Mouse (Mus musculus): ENCODE data around the gene Tnfrsf25. TPM values are rescaled to one million over a fixed set of nuclear protein-coding genes. Genes with fewer than 3 reads are reported as not detected.

Gene Tnfrsf25
- polyA plus RNA-seq, 1 experiment from 2014 or later = 0.12 TPM

DNA sequence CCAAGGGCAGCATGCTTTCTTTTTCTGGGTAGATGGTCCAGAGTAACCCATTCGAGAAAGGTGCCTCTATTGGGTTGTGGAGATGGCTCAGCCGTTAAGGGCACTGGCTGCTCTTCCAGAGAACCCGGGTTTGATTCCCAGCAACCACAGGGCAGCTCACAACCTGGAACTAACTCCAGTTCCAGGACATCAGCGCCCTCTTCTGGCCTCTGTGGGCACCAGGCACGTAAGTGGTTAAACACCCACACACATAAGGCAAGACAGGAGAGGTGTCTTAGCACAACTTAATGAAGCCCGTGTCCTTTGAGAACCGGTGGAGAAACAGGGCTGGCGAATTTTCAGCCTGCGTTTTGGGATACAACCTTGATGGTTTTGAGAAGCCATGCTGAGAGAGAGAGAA lies 41.2 kb upstream of the Tnfrsf25 start:
- H3K27me3 ChIP-seq (ENCODE audit: control insufficient read depth, insufficient read depth, low read depth, low read length) = no peaks in the 10 kb centered on the region
- ATAC-seq (ENCODE audit: low read depth) = no peak
- peaks cover 2% of the 10 kb centered on the region; the same call in 1 of the 2 replicates for H3K4me1 ChIP-seq (ENCODE audit: control insufficient read depth, low read depth, low read length)
- H3K9me3 ChIP-seq (replicated peaks; ENCODE audit: control insufficient read depth, low read length) = no peaks in the 10 kb centered on the region
- no peak overlapping the region for H3K4me3 ChIP-seq (ENCODE audit: low read depth, low read length)
- 77% methylated on average over 9 of the region's 9 CpGs for WGBS (ENCODE audit: insufficient replicate concordance)
- no peaks in the 10 kb centered on the region for H3K36me3 ChIP-seq (ENCODE audit: control insufficient read depth, insufficient read depth)
- H3K4me2 ChIP-seq (ENCODE audit: low read depth, low read length) = no peak overlapping the region
- no peak overlapping the region for H3K27ac ChIP-seq (ENCODE audit: low read length)
- no peak overlapping the region for H3K9ac ChIP-seq (ENCODE audit: low read depth, low read length)

DNA sequence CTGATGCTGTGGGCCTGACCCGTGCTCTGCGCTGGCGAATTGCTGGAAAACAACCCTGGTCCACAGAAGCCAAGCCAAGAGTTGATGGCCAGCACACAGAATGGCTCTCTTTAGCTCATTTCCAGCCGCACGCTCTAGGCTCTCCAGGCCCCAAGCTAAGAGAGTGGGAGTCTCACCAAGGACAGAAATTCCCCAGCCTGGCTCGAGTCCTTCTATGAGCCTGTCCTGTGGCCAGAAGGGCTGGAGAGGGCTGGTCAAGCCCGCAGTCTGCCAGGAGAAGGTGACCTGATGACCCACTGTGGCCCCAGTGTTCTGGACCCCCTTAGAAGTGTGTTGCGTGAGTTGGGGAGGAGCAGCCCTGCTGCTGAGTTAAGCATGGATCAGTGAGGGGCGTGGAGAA lies 38.5 kb upstream of the Tnfrsf25 start:
- Histone ChIP-seq H3K36me3 (ENCODE audit: control insufficient read depth, insufficient read depth) (no peaks in the 10 kb centered on the region), H3K27ac (ENCODE audit: low read length) (no peak overlapping the region), H3K9me3 (replicated peaks; ENCODE audit: control insufficient read depth, low read length) (no peaks in the 10 kb centered on the region), H3K4me3 (ENCODE audit: low read depth, low read length) (no peak overlapping the region), H3K27me3 (ENCODE audit: control insufficient read depth, insufficient read depth, low read depth, low read length) (no peaks in the 10 kb centered on the region), H3K9ac (ENCODE audit: low read depth, low read length) (no peak overlapping the region), H3K4me1 (ENCODE audit: control insufficient read depth, low read depth, low read length) (peaks cover 2% of the 10 kb centered on the region; the same call in 1 of the 2 replicates), H3K4me2 (ENCODE audit: low read depth, low read length) (no peak overlapping the region)
- WGBS (ENCODE audit: insufficient replicate concordance) = 78% methylated on average over 9 of the region's 9 CpGs
- ATAC-seq (ENCODE audit: low read depth) = no peak

DNA sequence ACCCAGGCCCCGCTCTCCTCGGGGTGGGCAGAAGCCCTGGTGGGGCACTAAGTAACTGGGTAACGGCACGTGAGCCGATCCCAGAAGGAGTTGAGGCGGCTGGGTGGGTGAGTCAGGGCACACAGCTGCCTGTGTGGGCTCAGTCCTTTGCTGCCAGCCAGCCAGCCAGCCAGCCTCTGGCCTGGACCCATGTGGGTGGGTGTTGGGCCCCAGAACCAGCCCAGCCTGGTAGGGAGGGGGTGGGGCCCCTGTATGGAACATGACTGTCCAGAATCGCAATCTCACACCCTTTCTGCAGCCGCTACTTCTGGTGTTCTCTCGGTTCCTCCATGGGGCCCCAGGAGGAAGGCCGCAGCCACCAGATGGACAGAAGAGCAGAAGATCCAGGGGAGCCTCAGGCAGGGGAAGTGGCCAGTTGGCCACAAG lies 37.6 kb upstream of the Tnfrsf25 start:
- H3K4me3 ChIP-seq (ENCODE audit: low read depth, low read length) = no peak overlapping the region
- no peak overlapping the region for H3K27ac ChIP-seq (ENCODE audit: low read length)
- no peaks in the 10 kb centered on the region for H3K4me1 ChIP-seq (ENCODE audit: control insufficient read depth, low read depth, low read length)
- H3K4me2 ChIP-seq (ENCODE audit: low read depth, low read length) = no peak overlapping the region
- no peak for ATAC-seq (ENCODE audit: low read depth)
- H3K27me3 ChIP-seq (ENCODE audit: control insufficient read depth, insufficient read depth, low read depth, low read length) = no peaks in the 10 kb centered on the region
- WGBS (ENCODE audit: insufficient replicate concordance) = 62% methylated on average over 10 of the region's 10 CpGs
- no peaks in the 10 kb centered on the region for H3K36me3 ChIP-seq (ENCODE audit: control insufficient read depth, insufficient read depth)
- no peak overlapping the region for H3K9ac ChIP-seq (ENCODE audit: low read depth, low read length)
- H3K9me3 ChIP-seq (replicated peaks; ENCODE audit: control insufficient read depth, low read length) = no peaks in the 10 kb centered on the region

DNA sequence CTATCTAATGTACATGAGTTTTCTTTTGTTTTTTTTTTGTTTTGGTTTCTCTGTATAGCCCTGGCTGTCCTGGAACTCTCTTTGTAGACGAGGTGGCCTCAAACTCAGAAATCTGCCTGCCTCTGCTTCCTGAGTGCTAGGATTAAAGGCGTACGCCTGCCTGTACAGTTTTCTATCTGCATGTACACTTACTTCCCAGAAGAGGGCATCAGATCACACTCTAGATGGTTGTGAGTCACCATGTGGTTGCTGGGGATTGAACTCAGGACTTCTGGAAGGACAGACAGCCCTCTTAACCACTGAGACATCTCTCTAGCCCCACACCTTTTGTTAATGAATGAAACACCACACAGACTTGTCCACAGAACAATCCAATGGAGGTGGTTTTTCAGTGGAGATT lies 36.5 kb upstream of the Tnfrsf25 start:
- Histone ChIP-seq H3K4me2 (ENCODE audit: low read depth, low read length) (no peak overlapping the region), H3K36me3 (ENCODE audit: control insufficient read depth, insufficient read depth) (no peaks in the 10 kb centered on the region), H3K27me3 (ENCODE audit: control insufficient read depth, insufficient read depth, low read depth, low read length) (no peaks in the 10 kb centered on the region), H3K27ac (ENCODE audit: low read length) (no peak overlapping the region), H3K9me3 (replicated peaks; ENCODE audit: control insufficient read depth, low read length) (no peaks in the 10 kb centered on the region), H3K4me3 (ENCODE audit: low read depth, low read length) (no peak overlapping the region), H3K9ac (ENCODE audit: low read depth, low read length) (no peak overlapping the region), H3K4me1 (ENCODE audit: control insufficient read depth, low read depth, low read length) (no peaks in the 10 kb centered on the region)
- WGBS (ENCODE audit: insufficient replicate concordance) = 80% methylated on average over 3 of the region's 3 CpGs
- ATAC-seq (ENCODE audit: low read depth) = no peak

DNA sequence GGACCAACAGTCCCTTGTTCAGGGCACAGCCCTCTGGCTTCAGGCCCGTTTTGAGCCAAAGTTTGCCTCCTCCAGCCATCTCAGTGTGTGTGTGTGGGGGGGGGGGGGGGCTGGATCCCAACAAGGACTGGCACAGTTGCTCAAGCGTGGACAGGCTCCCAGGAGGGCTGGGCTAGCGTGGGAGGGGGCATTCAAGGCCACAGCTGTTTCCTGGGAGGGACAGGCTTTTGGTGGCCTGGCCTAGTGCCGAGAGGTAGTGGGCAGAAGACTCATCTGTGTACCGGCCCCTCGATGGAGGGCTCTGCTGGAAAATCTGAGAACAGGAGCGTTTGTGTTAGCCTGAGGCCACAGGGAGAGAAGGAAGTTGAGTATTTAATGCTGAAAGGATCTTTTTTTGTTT lies 35.8 kb upstream of the Tnfrsf25 start:
- Histone ChIP-seq H3K27me3 (ENCODE audit: control insufficient read depth, insufficient read depth, low read depth, low read length) (peaks cover 2% of the 10 kb centered on the region; the same call in 1 of the 2 replicates), H3K36me3 (ENCODE audit: control insufficient read depth, insufficient read depth) (no peaks in the 10 kb centered on the region), H3K4me1 (ENCODE audit: control insufficient read depth, low read depth, low read length) (no peaks in the 10 kb centered on the region), H3K27ac (ENCODE audit: low read length) (no peak overlapping the region), H3K9me3 (replicated peaks; ENCODE audit: control insufficient read depth, low read length) (no peaks in the 10 kb centered on the region), H3K4me2 (ENCODE audit: low read depth, low read length) (no peak overlapping the region), H3K9ac (ENCODE audit: low read depth, low read length) (no peak overlapping the region), H3K4me3 (ENCODE audit: low read depth, low read length) (no peak overlapping the region)
- 0 out of 2 replicates have a peak, but pooled peaks have one; percentile 10 for ATAC-seq (ENCODE audit: low read depth)
- 47% methylated on average over 7 of the region's 7 CpGs for WGBS (ENCODE audit: insufficient replicate concordance)

DNA sequence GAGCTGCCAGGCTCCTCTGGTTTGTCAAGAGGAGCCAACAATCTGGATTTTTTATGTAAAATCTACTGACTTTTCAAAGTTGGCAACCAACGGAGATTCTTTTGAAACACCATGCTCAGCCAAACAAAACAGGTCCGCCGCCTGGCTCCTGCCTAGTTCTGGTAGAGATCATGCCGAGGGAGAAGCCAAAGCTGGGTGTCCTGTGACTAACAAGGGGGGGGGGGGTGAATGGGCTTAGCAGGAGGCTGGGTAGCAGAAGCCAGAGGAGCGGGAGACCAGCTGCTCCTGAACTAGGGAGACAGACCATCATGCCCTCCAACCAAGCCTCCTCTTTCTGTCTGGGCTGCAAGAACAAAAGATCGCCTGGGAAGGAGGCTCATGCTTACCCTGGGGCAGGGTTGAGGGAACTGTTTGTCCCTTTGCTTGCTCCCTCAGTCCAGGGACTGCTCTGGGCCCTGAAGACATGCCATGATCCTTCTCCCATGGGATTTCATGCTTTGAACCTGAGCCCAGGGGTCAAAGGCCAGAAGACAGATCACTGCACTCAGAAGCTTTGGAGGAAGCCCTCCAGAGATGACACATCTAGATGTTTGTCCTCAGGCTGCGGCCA lies 32.0 kb upstream of the Tnfrsf25 start:
- Histone ChIP-seq H3K36me3 (ENCODE audit: control insufficient read depth, insufficient read depth) (no peaks in the 10 kb centered on the region), H3K9me3 (replicated peaks; ENCODE audit: control insufficient read depth, low read length) (no peaks in the 10 kb centered on the region), H3K4me3 (ENCODE audit: low read depth, low read length) (no peak overlapping the region), H3K27ac (ENCODE audit: low read length) (no peak overlapping the region), H3K27me3 (ENCODE audit: control insufficient read depth, insufficient read depth, low read depth, low read length) (peaks cover 4% of the 10 kb centered on the region; the same call in 1 of the 2 replicates), H3K9ac (ENCODE audit: low read depth, low read length) (no peak overlapping the region), H3K4me2 (ENCODE audit: low read depth, low read length) (no peak overlapping the region), H3K4me1 (ENCODE audit: control insufficient read depth, low read depth, low read length) (peaks cover 21% of the 10 kb centered on the region)
- WGBS (ENCODE audit: insufficient replicate concordance) = 75% methylated on average over 7 of the region's 7 CpGs
- no peak for ATAC-seq (ENCODE audit: low read depth)

DNA sequence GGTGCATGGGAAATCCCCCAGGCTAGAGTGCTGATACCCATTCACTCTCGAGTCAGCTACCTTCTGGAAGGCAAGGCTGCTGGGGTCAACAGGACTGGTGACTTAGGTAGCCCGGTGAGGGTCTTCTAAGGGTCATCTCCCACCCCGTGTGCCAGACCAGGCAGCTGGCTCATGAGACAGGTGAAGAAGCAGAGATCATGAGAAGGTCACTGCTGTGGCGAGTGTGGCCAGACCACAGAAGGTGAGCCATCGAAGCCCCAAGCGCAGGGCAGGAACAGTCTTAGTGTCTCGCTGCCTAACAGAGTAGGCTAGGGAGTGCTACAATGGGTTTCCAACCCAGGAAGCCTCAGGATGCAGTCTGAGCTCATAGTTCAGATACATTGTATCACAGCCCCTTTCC lies 31.1 kb upstream of the Tnfrsf25 start:
- peaks cover 4% of the 10 kb centered on the region; the same call in 1 of the 2 replicates for H3K27me3 ChIP-seq (ENCODE audit: control insufficient read depth, insufficient read depth, low read depth, low read length)
- ATAC-seq (ENCODE audit: low read depth) = no peak
- no peak overlapping the region for H3K4me2 ChIP-seq (ENCODE audit: low read depth, low read length)
- 69% methylated on average over 7 of the region's 7 CpGs for WGBS (ENCODE audit: insufficient replicate concordance)
- no peaks in the 10 kb centered on the region for H3K9me3 ChIP-seq (replicated peaks; ENCODE audit: control insufficient read depth, low read length)
- H3K36me3 ChIP-seq (ENCODE audit: control insufficient read depth, insufficient read depth) = no peaks in the 10 kb centered on the region
- H3K27ac ChIP-seq (ENCODE audit: low read length) = no peak overlapping the region
- H3K9ac ChIP-seq (ENCODE audit: low read depth, low read length) = no peak overlapping the region
- H3K4me3 ChIP-seq (ENCODE audit: low read depth, low read length) = no peak overlapping the region
- H3K4me1 ChIP-seq (ENCODE audit: control insufficient read depth, low read depth, low read length) = peaks cover 25% of the 10 kb centered on the region

DNA sequence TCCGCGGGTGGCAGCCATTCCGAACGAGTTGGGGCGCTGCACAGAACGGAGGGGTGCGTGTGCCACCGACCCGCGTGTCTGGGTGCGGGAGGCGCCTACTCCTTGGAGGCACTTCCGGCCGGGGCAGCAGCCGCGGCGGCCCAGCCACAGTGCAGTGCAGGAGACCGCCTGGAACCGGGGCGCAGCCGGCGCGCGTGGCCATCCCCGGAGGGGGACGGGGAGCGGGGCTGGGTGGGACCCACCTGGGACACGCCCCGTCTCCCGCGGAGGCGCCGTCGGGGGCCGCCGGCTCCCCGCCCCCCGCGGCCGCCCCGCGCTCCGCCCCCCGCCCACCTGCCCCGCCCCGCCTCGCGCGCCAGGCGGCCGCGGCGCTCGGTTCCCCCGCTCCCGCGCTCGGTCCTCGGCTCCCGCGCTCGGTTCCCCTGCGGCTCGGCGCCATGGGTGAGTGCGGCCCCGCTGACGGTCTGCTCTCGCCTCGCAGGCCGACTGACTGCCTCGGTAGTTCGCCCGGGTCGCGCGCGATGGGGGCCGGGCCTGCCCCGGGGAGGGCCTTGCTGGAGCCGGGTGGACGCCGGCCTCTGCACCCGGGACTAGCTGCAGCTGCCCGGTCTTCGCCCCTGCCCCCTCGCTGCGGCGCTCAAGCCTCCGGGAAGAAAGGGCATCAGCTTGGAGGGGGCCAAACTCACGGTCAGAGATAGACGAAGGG lies 29.1 kb upstream of the Tnfrsf25 start:
- peaks cover 30% of the 10 kb centered on the region for H3K4me1 ChIP-seq (ENCODE audit: control insufficient read depth, low read depth, low read length)
- WGBS (ENCODE audit: insufficient replicate concordance) = under 1% methylated on average over 60 of the region's 92 CpGs
- H3K9me3 ChIP-seq (replicated peaks; ENCODE audit: control insufficient read depth, low read length) = no peaks in the 10 kb centered on the region
- H3K4me2 ChIP-seq (ENCODE audit: low read depth, low read length) = peak overlapping the region; percentile 95
- H3K27me3 ChIP-seq (ENCODE audit: control insufficient read depth, insufficient read depth, low read depth, low read length) = peaks cover 4% of the 10 kb centered on the region; the same call in 1 of the 2 replicates
- H3K9ac ChIP-seq (ENCODE audit: low read depth, low read length) = peak overlapping the region; percentile 85
- ATAC-seq (ENCODE audit: low read depth) = peak; percentile 87
- no peaks in the 10 kb centered on the region for H3K36me3 ChIP-seq (ENCODE audit: control insufficient read depth, insufficient read depth)
- peak overlapping the region; percentile 56 for H3K27ac ChIP-seq (ENCODE audit: low read length)
- H3K4me3 ChIP-seq (ENCODE audit: low read depth, low read length) = peak overlapping the region; percentile 84

All from liver, embryonic 16.5 days (tissue).